Mouse (Mus musculus): Measurements from ENCODE around the gene Tcea2. TPM values are rescaled to one million over a fixed set of nuclear protein-coding genes. Genes with fewer than 3 reads are reported as not detected.

The Tcea2 gene
- polyA plus RNA-seq, 1 experiment: 138 TPM

DNA sequence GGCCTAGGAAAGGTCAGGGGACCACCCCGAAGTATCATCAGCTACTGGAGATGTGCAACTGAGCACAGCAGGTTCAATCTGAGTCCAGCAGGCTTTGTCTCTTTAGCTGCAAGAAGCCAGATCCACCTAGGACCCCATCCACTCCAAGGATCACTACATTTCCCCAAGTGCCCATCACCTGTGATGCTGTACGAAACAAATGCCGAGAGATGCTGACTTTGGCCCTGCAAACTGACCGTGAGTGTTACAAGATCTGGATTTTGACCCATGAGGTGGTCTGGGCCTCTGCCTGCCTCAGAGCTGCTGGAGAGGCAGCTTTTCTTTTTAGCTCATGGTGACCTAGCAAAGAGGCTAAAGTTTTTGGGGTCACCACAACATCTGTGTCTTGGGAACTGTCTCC, 5.6 kb downstream of the Tcea2 start:
- 95% methylated on average over 4 of the region's 4 CpGs for WGBS
- no peaks in the 10 kb centered on the region for H3K27me3 ChIP-seq (ENCODE audit: control insufficient read depth, insufficient read depth, low read length)
- H3K4me1 ChIP-seq (ENCODE audit: control insufficient read depth, insufficient read depth, low read length): peaks cover 2% of the 10 kb centered on the region; the same call in 1 of the 2 replicates
- no peak for DNase-seq
- H3K4me3 ChIP-seq (replicated peaks; ENCODE audit: insufficient read depth, low read depth, low read length): no peak overlapping the region
- TF ChIP-seq CTCF (IDR thresholded peaks at IDR 0.05; ENCODE audit: borderline replicate concordance, insufficient read depth, low read depth, low read length): no peak
- TF ChIP-seq POLR2A (IDR thresholded peaks at IDR 0.05; ENCODE audit: borderline replicate concordance, insufficient read depth, low read length): no peak
- H3K27ac ChIP-seq (ENCODE audit: insufficient read depth, low read length): no peak overlapping the region

DNA sequence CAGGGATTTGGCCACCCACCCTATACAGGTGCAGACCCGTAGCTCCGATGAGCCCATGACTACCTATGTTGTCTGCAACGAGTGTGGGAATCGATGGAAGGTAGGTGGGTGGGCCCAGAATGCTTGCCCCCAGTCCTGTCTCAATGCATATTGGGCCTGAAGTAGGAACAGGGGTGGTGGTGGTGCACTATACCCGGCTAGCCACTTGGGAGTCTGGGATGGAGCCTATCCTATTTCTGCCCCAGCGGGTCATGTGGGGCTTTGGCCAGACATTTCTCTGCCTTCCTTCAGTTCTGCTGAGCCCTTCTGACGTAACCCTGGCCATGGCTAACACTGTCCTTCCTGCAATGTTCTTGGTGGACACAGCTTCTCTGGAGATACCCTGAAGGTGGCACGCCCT, 7.5 kb downstream of the Tcea2 start:
- DNase-seq: no peak
- WGBS: 94% methylated on average over 8 of the region's 8 CpGs
- no peak overlapping the region for H3K4me3 ChIP-seq (replicated peaks; ENCODE audit: insufficient read depth, low read depth, low read length)
- H3K27ac ChIP-seq (ENCODE audit: insufficient read depth, low read length): no peak overlapping the region
- no peak for TF ChIP-seq CTCF (IDR thresholded peaks at IDR 0.05; ENCODE audit: borderline replicate concordance, insufficient read depth, low read depth, low read length)
- TF ChIP-seq POLR2A (IDR thresholded peaks at IDR 0.05; ENCODE audit: borderline replicate concordance, insufficient read depth, low read length): no peak
- no peaks in the 10 kb centered on the region for H3K4me1 ChIP-seq (ENCODE audit: control insufficient read depth, insufficient read depth, low read length)
- no peaks in the 10 kb centered on the region for H3K27me3 ChIP-seq (ENCODE audit: control insufficient read depth, insufficient read depth, low read length)

DNA sequence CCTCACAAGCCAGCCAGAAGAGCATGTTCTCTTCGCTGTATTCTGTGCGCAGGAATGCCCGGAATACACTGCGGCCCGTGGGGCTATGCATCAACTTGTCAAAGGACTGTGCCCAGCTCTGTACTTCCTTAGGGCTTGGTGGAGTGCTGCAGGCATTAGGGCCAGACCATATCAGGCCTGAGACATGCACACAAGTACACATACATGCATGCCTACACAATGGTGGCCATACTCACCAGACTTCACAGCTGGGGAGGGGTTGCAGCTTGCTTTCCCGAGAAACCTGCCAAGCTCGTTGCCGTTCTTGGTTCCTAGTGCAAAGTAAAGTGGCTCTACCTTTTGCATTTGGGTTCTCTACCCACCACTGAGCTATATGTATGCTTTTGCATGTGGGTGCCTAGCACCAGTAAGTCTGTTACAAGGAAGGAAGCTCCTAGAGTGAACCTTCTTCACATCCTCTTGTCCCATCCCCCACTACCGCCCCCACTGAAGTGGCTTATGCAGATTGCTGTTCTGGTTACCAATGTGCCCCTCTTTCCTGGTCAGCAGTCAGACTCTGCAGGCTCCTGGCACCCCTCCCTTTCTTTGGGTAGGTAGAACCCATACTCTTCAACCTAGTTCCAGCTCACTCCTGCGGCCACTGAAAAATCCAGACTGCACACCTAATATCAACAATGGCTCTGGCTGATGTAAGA, 9.5 kb downstream of the Tcea2 start:
- DNase-seq: no peak
- Histone ChIP-seq H3K4me3 (replicated peaks; ENCODE audit: insufficient read depth, low read depth, low read length) (no peak overlapping the region), H3K27ac (ENCODE audit: insufficient read depth, low read length) (no peak overlapping the region), H3K4me1 (ENCODE audit: control insufficient read depth, insufficient read depth, low read length) (no peaks in the 10 kb centered on the region), H3K27me3 (ENCODE audit: control insufficient read depth, insufficient read depth, low read length) (no peaks in the 10 kb centered on the region)
- TF ChIP-seq CTCF (IDR thresholded peaks at IDR 0.05; ENCODE audit: borderline replicate concordance, insufficient read depth, low read depth, low read length) (no peak), POLR2A (IDR thresholded peaks at IDR 0.05; ENCODE audit: borderline replicate concordance, insufficient read depth, low read length) (no peak)
- WGBS: 87% methylated on average over 10 of the region's 10 CpGs

DNA sequence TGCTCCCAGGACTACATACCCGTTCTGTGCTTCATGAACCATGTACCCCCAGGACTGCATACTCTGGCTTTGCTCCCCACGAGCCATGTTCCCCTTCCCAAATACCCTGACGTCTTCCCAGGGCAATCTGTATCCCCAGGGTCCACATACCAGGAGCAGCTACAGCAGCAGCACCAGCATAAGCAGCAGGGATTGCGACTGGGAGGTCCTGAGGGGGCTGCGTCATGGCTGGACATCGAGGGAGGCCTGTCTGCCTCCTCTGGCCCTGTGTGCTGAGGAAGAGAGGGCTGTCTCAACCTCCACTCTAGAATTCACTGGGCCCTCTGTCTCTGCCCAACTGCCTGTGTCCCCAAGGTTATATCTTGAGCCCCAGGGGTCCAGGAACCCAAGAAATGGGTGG, 11.0 kb downstream of the Tcea2 start:
- H3K27me3 ChIP-seq (ENCODE audit: control insufficient read depth, insufficient read depth, low read length): no peaks in the 10 kb centered on the region
- DNase-seq: no peak
- TF ChIP-seq POLR2A (IDR thresholded peaks at IDR 0.05; ENCODE audit: borderline replicate concordance, insufficient read depth, low read length) (no peak), CTCF (IDR thresholded peaks at IDR 0.05; ENCODE audit: borderline replicate concordance, insufficient read depth, low read depth, low read length) (no peak)
- H3K4me1 ChIP-seq (ENCODE audit: control insufficient read depth, insufficient read depth, low read length): no peaks in the 10 kb centered on the region
- H3K27ac ChIP-seq (ENCODE audit: insufficient read depth, low read length): no peak overlapping the region
- 87% methylated on average over 6 of the region's 6 CpGs for WGBS
- no peak overlapping the region for H3K4me3 ChIP-seq (replicated peaks; ENCODE audit: insufficient read depth, low read depth, low read length)

DNA sequence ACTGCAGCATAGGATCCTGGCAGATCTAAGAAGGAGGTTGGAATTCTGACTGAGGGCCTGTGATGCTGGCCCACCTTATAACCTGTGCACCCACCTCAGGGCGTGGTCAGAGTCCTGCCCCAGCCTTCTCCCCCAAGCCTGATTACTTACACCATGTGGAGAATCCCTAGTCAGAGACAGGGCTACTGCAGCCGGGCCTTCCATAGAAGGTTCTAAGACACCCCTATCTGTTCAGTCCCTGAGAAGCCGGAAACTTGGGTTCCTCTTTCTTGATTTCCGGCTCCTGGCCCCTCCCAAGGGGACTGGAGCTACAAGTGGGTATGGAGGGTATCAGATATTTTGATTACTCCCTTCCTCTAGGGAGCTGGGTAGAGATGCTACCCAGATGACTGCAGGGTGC, 11.5 kb downstream of the Tcea2 start:
- WGBS: 87% methylated on average over 4 of the region's 4 CpGs
- H3K27me3 ChIP-seq (ENCODE audit: control insufficient read depth, insufficient read depth, low read length): no peaks in the 10 kb centered on the region
- H3K27ac ChIP-seq (ENCODE audit: insufficient read depth, low read length): no peak overlapping the region
- no peak overlapping the region for H3K4me3 ChIP-seq (replicated peaks; ENCODE audit: insufficient read depth, low read depth, low read length)
- DNase-seq: no peak
- no peaks in the 10 kb centered on the region for H3K4me1 ChIP-seq (ENCODE audit: control insufficient read depth, insufficient read depth, low read length)
- TF ChIP-seq CTCF (IDR thresholded peaks at IDR 0.05; ENCODE audit: borderline replicate concordance, insufficient read depth, low read depth, low read length) (no peak), POLR2A (IDR thresholded peaks at IDR 0.05; ENCODE audit: borderline replicate concordance, insufficient read depth, low read length) (no peak)

DNA sequence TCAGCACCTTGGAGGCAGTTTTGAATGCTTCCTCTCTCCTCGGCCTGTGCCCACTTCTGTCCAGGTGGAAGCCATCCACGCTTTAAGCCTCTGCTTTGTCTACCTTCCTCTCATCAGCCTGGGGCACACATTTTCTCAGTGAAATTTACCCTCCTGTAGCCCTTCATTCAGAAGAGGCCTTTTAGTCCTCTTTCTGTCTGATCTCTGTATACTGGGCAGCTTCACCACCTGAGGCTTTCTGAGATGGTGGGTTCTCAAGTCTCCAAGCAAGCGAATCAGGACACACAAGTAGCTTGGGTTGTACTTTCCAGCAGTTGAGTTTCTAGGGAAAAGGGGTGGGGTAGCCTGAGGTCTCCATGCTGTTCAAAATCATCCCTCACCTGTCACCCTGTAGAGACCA, 12.2 kb downstream of the Tcea2 start:
- TF ChIP-seq POLR2A (IDR thresholded peaks at IDR 0.05; ENCODE audit: borderline replicate concordance, insufficient read depth, low read length) (no peak), CTCF (IDR thresholded peaks at IDR 0.05; ENCODE audit: borderline replicate concordance, insufficient read depth, low read depth, low read length) (no peak)
- Histone ChIP-seq H3K4me3 (replicated peaks; ENCODE audit: insufficient read depth, low read depth, low read length) (no peak overlapping the region), H3K27ac (ENCODE audit: insufficient read depth, low read length) (no peak overlapping the region), H3K27me3 (ENCODE audit: control insufficient read depth, insufficient read depth, low read length) (no peaks in the 10 kb centered on the region), H3K4me1 (ENCODE audit: control insufficient read depth, insufficient read depth, low read length) (no peaks in the 10 kb centered on the region)
- DNase-seq: peak in 1 of 2 experiments; percentile 3
- 97% methylated on average over 3 of the region's 3 CpGs for WGBS

DNA sequence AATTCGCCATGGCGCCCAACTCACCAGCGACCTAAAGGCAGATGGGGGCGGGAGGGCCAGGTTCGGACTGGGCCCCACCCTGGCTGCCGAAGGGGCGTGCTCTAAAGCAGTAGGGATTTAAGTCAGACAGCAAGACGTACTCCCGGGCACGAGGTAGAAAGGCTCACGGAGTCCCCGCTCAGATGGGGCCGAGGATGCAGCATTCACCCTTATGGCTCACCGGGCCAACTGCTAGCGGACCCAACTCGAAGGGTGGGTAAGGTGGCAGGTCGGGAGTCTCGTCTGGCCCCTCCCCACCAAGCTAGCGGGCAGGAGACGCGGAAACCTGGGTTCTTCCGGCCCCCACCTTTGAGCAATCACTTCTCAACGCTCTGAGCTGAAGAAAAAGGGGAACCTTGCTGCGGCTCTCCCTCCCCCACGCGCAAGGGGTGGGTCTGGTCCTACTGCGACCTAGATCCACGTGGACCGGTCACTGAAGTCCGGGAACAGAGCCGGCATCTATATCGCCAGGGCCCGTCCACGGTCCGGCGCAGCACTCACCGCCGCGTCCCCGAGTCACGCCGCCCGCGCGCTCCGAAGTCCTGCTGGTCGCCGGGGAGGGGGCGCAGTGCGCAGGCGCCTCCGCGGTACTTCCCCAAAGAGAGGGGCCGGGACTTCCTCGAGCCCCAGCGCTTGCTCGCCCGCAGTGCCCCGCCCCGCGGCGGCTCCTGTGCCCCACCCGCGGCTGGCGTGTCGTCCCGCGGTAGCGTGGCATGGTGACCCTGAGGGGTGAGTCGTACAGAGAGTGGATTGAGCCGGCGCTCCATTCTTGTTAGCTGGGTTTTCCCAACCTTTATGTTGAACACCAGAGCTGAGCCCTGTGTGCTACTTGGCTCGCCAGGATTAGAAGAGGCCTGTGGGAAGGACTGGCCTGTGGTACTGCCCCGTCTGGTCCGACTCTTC, 13.5 kb downstream of the Tcea2 start, which contains the start of gene Rgs19:
TSS of gene Rgs19 (minus strand) at position 639 of the 942 bp plus-strand sequence.
- peak; percentile 75 to 76 for DNase-seq
- under 1% methylated on average over 75 of the region's 75 CpGs for WGBS
- Histone ChIP-seq H3K27ac (ENCODE audit: insufficient read depth, low read length) (no peak within 1 kb of the TSS), H3K4me3 (replicated peaks; ENCODE audit: insufficient read depth, low read depth, low read length) (peak within 1 kb of the TSS; percentile 66), H3K4me1 (ENCODE audit: control insufficient read depth, insufficient read depth, low read length) (no peaks in the 10 kb centered on the region), H3K27me3 (ENCODE audit: control insufficient read depth, insufficient read depth, low read length) (no peaks in the 10 kb centered on the region)
- no peak for TF ChIP-seq CTCF (IDR thresholded peaks at IDR 0.05; ENCODE audit: borderline replicate concordance, insufficient read depth, low read depth, low read length)
- TF ChIP-seq POLR2A (IDR thresholded peaks at IDR 0.05; ENCODE audit: borderline replicate concordance, insufficient read depth, low read length): no peak
